Mouse (Mus musculus): Measurements from ENCODE around the gene Slc15a5.

The Slc15a5 gene

GRCm38 (mm10) chr6:138069921-138070320, 9.8 kb downstream of the Slc15a5 start:
- no peak for DNase-seq (ENCODE audit: low read depth in 2 of 2, low spot score in 2 of 2)

GRCm38 (mm10) chr6:138055572-138055971, 24.1 kb downstream of the Slc15a5 start:
- no peak for DNase-seq (ENCODE audit: low read depth in 2 of 2, low spot score in 2 of 2)

DNA sequence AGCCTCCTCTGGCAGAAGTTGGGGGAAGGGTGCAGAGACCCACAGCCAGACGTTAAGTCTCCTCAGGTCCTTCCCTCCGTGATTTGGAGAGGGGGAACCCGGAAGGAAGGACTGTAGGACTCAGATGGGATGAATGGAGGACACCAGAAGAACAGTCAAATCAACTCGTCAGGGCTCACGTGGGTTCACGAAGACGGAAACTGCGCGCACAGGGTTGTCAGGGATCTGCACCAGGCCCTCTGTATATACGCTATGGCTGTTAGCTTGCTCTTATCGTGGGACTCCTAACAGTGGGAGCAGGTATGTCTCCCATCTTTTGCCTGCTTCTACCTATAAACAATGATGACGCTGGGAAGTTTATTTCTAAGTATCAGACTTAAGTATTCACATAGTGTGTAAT, 24.8 kb downstream of the Slc15a5 start:
- DNase-seq (ENCODE audit: low read depth in 2 of 2, low spot score in 2 of 2), result no peak

DNA sequence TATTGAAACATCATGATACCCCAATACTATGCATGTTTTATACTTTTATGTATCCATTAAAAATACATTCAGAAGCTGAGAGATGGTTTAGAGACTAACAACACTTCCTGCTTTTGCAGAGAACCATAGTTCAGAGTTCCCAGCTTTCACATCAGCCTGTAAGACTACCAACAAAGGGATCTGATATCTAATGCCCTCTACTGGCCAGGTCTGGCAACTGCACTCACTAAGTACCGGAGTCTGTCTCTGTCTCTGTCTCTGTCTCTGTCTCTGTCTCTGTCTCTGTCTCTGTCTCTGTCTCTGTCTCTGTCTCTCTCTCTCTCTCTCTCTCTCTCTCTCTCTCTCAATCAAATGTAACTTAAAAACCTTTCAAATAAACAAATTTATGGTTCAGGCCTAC, 25.6 kb downstream of the Slc15a5 start:
- DNase-seq (ENCODE audit: low read depth in 2 of 2, low spot score in 2 of 2), result no peak

DNA sequence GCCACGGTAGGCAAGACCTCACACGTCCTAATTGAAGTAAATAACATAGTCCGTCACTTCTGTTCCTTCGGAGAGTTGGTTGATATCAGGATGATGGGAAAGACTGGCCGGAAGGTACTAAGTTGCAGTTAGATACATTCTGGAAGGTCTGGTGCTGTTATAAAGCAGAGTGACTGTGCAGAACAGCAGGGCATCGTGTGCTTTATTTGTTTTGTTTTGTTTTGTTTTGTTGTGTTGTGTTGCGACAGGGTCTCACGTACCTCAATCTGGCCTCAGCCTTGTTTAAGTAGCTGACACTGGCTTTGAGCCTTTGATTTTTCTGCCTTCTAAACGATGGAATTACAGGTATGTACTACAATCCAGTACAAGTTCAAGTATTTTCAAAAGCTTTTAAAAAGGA, 26.0 kb downstream of the Slc15a5 start:
- no peak for DNase-seq (ENCODE audit: low read depth in 2 of 2, low spot score in 2 of 2)

GRCm38 (mm10) chr6:138045364-138045763, 34.4 kb downstream of the Slc15a5 start:
- DNase-seq (ENCODE audit: low read depth in 2 of 2, low spot score in 2 of 2), result no peak

DNA sequence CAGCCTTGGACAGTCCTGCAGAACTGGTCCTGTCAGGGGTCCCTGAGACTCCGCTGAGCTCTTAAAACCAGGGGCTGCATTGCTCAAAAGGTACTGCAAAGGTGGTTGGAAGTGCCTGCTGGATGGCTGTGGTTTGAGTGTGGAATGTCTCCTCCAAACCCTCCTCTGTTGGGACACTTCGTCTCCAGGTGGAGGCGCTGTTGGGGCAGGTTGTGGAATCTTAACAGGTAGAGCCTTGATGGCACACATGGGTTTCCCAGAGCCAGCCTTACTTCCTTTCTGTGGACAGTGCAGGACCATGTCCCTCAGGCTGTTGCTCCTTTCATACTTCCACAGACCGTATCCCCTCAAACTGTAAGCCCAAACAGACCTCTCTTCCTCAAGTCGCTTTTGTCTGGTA, 36.8 kb downstream of the Slc15a5 start:
- DNase-seq (ENCODE audit: low read depth in 2 of 2, low spot score in 2 of 2), result no peak

- no peak for DNase-seq (ENCODE audit: low read depth in 2 of 2, low spot score in 2 of 2)
These were observed 37.9 kb downstream of the Slc15a5 start for GRCm38 (mm10) chr6:138041865-138042264.

DNA sequence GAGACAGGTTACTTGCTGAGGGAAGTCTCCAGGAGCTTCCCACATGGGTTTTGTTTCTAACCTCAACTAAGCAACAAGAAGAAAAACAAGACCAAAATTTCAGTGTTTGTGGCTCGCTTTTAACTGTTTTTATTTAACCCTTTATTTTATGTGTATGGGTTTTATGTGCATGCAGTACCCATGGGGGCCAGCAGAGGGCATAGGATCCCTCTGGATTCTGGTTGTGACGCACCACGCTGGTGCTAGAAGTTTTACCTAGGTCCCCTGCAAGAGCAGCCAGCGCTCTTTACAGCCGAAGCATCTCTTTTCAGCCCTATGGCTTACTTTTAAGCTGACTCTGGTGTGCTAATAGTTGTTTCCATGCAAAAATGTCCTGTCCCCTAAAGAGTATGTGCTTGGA, 42.1 kb downstream of the Slc15a5 start:
- DNase-seq (ENCODE audit: low read depth in 2 of 2, low spot score in 2 of 2), result no peak

- no peak for DNase-seq (ENCODE audit: low read depth in 2 of 2, low spot score in 2 of 2)
These were observed 42.8 kb downstream of the Slc15a5 start for GRCm38 (mm10) chr6:138036891-138037290.

DNA sequence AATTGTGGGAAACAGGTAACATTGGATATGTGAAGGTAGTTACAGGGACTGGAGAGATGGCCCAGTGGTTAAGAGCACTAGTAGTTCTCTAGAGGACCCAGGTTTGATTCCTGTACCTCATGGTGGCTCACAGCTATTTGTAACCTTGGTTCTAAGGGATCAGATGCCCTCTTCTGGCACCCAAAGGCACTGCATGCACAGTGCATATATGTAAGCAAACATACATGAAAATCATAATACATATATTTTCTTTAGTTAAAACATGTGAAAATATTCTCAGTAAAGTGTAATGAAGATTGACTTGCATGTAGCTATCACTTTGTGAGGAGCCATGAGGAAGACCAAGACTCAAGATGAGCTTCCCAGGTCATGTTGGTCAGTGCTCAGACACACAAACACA, 62.8 kb downstream of the Slc15a5 start:
- no peak for DNase-seq (ENCODE audit: low read depth in 2 of 2, low spot score in 2 of 2)

DNA sequence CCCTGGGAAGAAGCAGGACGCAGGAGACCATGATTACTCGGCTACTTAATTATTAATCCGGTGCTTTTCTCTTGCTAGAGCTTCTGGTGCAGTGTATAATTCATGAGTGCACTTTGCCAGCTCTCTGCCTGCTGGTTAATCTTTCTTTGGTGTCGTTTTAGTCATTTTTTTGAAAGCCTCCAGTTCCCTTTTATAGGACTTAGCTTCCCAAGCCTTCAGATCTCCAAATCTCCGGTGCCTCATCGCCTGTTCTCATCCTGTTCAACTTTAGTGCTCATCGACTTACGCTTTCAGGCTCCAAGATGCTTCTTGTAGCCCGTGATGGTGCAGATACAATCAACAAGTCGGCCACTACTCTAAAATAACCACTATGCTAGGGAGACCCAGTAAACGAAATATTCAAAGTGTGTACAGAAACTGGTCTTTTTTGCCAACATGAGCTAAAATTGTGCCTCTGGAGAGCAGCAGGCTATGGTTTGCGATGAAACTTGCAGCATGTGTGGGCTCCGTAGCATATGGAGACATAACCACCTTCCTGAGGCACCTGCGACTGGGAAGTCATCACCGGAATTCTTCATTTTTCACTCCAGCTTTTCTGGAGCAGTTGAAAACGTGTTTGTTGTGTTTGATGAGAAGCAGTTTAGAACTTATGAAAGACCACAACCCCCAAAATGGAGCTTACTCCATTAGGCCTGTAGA, 64.6 kb downstream of the Slc15a5 start:
- no peak for DNase-seq (ENCODE audit: low read depth in 2 of 2, low spot score in 2 of 2)

GRCm38 (mm10) chr6:138011955-138012354, 67.8 kb downstream of the Slc15a5 start:
- DNase-seq (ENCODE audit: low read depth in 2 of 2, low spot score in 2 of 2), result no peak

DNA sequence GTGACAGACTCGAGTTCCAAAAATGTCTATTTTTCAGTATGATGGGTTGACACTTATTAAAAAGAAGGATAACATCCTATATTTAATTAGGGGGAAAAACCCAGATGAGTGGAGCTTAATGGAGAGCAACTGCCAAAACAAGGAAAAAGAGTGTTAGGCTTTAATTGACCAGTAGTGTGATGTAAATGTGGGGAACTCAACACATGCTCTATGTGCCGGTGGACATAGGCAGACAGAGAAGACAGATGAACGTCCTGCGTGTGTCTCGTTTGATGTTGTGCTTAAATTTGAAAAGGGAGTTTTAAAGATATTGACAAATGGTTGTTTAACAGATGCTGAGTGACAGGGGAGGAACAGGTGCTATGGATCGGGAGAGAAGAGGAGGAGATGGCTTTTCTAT, 72.0 kb downstream of the Slc15a5 start:
- DNase-seq (ENCODE audit: low read depth in 2 of 2, low spot score in 2 of 2), result no peak

- no peak for DNase-seq (ENCODE audit: low read depth in 2 of 2, low spot score in 2 of 2)
These were observed 73.0 kb downstream of the Slc15a5 start for GRCm38 (mm10) chr6:138006525-138007251.

DNA sequence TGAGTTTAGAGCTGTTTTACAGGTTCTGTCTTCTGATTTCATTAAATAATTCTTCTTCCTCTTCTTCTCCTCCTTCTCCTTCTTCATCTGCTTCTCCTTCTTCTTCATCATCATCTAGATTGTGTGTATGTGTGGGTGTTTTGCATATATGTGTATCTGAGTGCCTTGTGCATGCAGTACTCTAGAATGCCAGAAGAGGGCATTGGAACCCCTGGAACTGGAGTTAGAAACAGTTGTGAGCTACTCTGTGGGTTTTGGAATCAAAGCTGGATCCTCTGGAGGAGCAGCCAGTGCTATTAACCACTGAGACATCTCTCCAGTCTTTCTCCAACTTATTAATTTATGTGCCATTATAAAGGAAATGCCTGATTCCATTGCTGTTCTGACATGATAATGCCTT, 89.9 kb downstream of the Slc15a5 start:
- no peak for DNase-seq (ENCODE audit: low read depth in 2 of 2, low spot score in 2 of 2)

DNA sequence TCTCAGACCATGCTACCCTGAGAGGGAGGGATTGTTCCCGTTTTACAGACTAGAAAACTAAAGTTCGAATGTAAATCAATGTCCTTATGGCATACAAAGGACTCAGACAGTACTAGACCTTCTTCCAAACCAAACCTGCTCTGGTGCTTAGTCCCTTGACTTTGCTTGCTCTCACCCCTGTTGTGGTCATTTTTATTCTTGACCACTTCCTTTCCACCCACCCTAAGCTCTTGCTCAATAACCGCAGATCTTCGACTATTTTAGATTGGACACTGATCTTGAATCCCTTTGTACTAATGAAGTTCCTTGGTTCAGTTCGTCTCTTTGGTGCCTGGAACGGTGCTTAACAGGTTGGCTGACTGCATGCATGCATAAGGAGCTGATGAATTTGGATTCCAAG, 94.5 kb downstream of the Slc15a5 start:
- DNase-seq (ENCODE audit: low read depth in 2 of 2, low spot score in 2 of 2), result no peak

- DNase-seq (ENCODE audit: low read depth in 2 of 2, low spot score in 2 of 2), result no peak
These were observed 97.5 kb downstream of the Slc15a5 start for GRCm38 (mm10) chr6:137982195-137982737.

DNA sequence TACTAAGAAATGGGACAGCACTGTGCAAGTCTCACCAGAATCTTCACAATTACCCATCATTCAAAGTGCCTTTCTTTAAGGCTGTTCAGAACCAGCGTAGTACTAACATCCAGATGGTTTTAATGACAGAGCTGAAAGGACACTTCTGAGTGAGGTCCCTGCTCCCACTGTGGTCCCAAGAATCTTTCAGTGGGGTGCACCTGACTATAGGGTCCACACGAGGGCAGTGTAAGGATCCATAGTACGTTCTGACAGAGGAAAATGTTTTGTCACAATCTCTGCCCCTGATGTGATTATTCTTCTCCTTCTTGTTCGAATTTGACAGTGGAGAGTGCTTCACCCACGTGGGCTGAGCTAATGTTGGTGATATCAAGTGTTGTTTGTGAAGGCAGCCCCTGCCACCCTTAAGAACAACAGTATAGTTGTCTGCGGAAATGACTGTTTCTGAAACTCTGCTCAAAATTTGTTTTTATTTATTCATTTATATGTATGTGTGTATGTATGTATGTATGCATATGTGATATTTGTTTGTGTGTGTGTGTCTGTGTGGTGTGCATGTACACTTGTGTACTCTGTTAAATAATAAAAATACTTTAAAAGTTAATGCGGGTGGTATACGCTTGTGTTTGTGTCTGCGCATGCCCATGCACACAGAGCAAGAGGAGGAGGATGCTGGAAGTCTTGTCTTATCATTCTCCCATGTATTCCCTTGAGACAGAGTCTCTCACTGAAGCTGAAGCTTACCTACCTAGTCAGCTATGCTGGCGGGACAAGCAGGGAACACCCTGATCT, 98.6 kb downstream of the Slc15a5 start:
- no peak for DNase-seq (ENCODE audit: low read depth in 2 of 2, low spot score in 2 of 2)

GRCm38 (mm10) chr6:137980413-137980812, 99.3 kb downstream of the Slc15a5 start:
- no peak for DNase-seq (ENCODE audit: low read depth in 2 of 2, low spot score in 2 of 2)

GRCm38 (mm10) chr6:137979802-137980201, 99.9 kb downstream of the Slc15a5 start:
- DNase-seq (ENCODE audit: low read depth in 2 of 2, low spot score in 2 of 2), result no peak

GRCm38 (mm10) chr6:137976021-137976420, 103.7 kb downstream of the Slc15a5 start:
- no peak for DNase-seq (ENCODE audit: low read depth in 2 of 2, low spot score in 2 of 2)
